Mouse (Mus musculus) CH12.LX (cell line): ENCODE data around the gene Traf1. TPM values are rescaled to one million over a fixed set of nuclear protein-coding genes. Genes with fewer than 3 reads are reported as not detected.

Experiments
- DNase-seq: peaks from one replicate; pipeline ENCODE4 v3.0.0-alpha.2; 2013; ENCODE audit errors: extremely low read depth
- H3K27ac ChIP-seq: 2 replicates; pipeline ENCODE4 v1.5.1; 2012; ENCODE audit warnings: low read depth, mild to moderate bottlenecking, control low read depth, moderate library complexity; ENCODE audit not compliant: insufficient read depth
- H3K27me3 ChIP-seq: replicated peaks from 2 replicates; pipeline ENCODE3; 2012; ENCODE audit warnings: inconsistent platforms
- H3K36me3 ChIP-seq, 2 experiments: replicated peaks in 1 of 2; 2 replicates each; pipeline versions ENCODE3 to v1.6.1; 2012; ENCODE audit warnings: inconsistent platforms in 1 of 2, low read length in 1 of 2, mild to moderate bottlenecking in 1 of 2, mixed read lengths in 1 of 2, moderate library complexity in 1 of 2; ENCODE audit not compliant: control insufficient read depth in 1 of 2, insufficient read depth in 1 of 2
- H3K4me1 ChIP-seq, 2 experiments: 2 replicates each; pipeline ENCODE4 v1.6.1; 2012; ENCODE audit warnings: inconsistent platforms in 1 of 2, moderate library complexity in 1 of 2; ENCODE audit not compliant: insufficient read depth in 2 of 2, control insufficient read depth in 1 of 2
- H3K4me2 ChIP-seq: 2 replicates; pipeline ENCODE4 v1.6.1; 2012; ENCODE audit warnings: low read depth, mild to moderate bottlenecking, control low read depth; ENCODE audit not compliant: poor library complexity, insufficient read depth, severe bottlenecking
- H3K4me3 ChIP-seq, 3 experiments: fragments of 150-350 bp in 1 of 3; sonication (generic) in 1 of 3; replicated peaks in 1 of 3; 2 replicates each; pipeline versions ENCODE3 to v1.5.1; 2011 to 2012; ENCODE audit warnings: low read depth in 2 of 3, low read length in 2 of 3, mild to moderate bottlenecking in 2 of 3, moderate library complexity in 2 of 3, control low read depth in 1 of 3, improper control_type of control experiment in 1 of 3, inconsistent platforms in 1 of 3, mixed read lengths in 1 of 3; ENCODE audit not compliant: poor library complexity in 1 of 3
- H3K79me2 ChIP-seq: replicated peaks from 2 replicates; pipeline ENCODE4 v1.6.1; 2012; ENCODE audit warnings: mild to moderate bottlenecking, moderate library complexity; ENCODE audit not compliant: control insufficient read depth, poor library complexity, insufficient read depth, severe bottlenecking; ENCODE audit errors: extremely low read depth
- H3K9ac ChIP-seq: 2 replicates; pipeline ENCODE4 v1.6.1; 2012; ENCODE audit warnings: low read depth, mild to moderate bottlenecking, control low read depth, moderate library complexity; ENCODE audit not compliant: insufficient read depth
- H3K9me3 ChIP-seq: replicated peaks from 2 replicates; pipeline ENCODE3; 2012; ENCODE audit warnings: low read length, inconsistent platforms, mixed read lengths
- CHD1 ChIP-seq: IDR thresholded peaks from 2 replicates; pipeline ENCODE4 v1.6.1; 2012; ENCODE audit warnings: low read depth, low read length, improper control_type of control experiment, inconsistent platforms
- CTCF ChIP-seq, 2 experiments: IDR thresholded peaks in 1 of 2; conservative IDR thresholded peaks in 1 of 2; 2 replicates each; pipeline ENCODE4 v1.5.1; 2011 to 2012; ENCODE audit warnings: low read depth in 2 of 2, low read length in 2 of 2, improper control_type of control experiment in 1 of 2, inconsistent platforms in 1 of 2, mild to moderate bottlenecking in 1 of 2, moderate library complexity in 1 of 2
- ELF1 ChIP-seq: IDR thresholded peaks from 2 replicates; pipeline ENCODE4 v1.6.1; 2014; ENCODE audit warnings: low read depth, mild to moderate bottlenecking, inconsistent platforms, low read length, improper control_type of control experiment
- ETS1 ChIP-seq: conservative IDR thresholded peaks from 2 replicates; pipeline ENCODE4 v1.6.1; 2012; ENCODE audit warnings: low read depth, mild to moderate bottlenecking, inconsistent platforms, low read length, improper control_type of control experiment, moderate library complexity
- GABPA ChIP-seq: IDR thresholded peaks from 2 replicates; pipeline ENCODE4 v1.6.1; 2012; ENCODE audit warnings: low read depth, low read length, improper control_type of control experiment, inconsistent platforms; ENCODE audit not compliant: insufficient replicate concordance
- JUND ChIP-seq: conservative IDR thresholded peaks from 2 replicates; pipeline ENCODE4 v1.6.1; 2011; ENCODE audit warnings: low read depth, low read length, improper control_type of control experiment
- MAFK ChIP-seq: IDR thresholded peaks from 2 replicates; pipeline ENCODE4 v1.6.1; 2011; ENCODE audit warnings: low read length, improper control_type of control experiment; ENCODE audit not compliant: insufficient replicate concordance
- MAX ChIP-seq: IDR thresholded peaks from 2 replicates; pipeline ENCODE4 v1.6.1; 2011; ENCODE audit warnings: low read length, improper control_type of control experiment
- NELFE ChIP-seq: IDR thresholded peaks from 2 replicates; pipeline ENCODE4 v1.6.1; 2011; ENCODE audit warnings: low read depth, low read length, improper control_type of control experiment
- POLR2A ChIP-seq: IDR thresholded peaks from 2 replicates; pipeline ENCODE4 v1.6.1; 2011; ENCODE audit warnings: low read depth, mild to moderate bottlenecking, improper control_type of control experiment, low read length
- POLR2AphosphoS2 ChIP-seq: IDR thresholded peaks from 2 replicates; pipeline ENCODE4 v1.6.1; 2011; ENCODE audit warnings: low read depth, low read length, improper control_type of control experiment
- RAD21 ChIP-seq: IDR thresholded peaks from 2 replicates; pipeline ENCODE4 v1.6.1; 2011; ENCODE audit warnings: low read depth, mild to moderate bottlenecking, low read length, improper control_type of control experiment, moderate library complexity
- SMC3 ChIP-seq: IDR thresholded peaks from 2 replicates; pipeline ENCODE4 v1.6.1; 2011; ENCODE audit warnings: low read depth, low read length, improper control_type of control experiment
- TBP ChIP-seq: conservative IDR thresholded peaks from 2 replicates; pipeline ENCODE4 v1.6.1; 2011; ENCODE audit warnings: low read depth, low read length, improper control_type of control experiment
- UBTF ChIP-seq: IDR thresholded peaks from 2 replicates; pipeline ENCODE4 v1.6.1; 2012; ENCODE audit warnings: low read depth, mild to moderate bottlenecking, inconsistent platforms, low read length, improper control_type of control experiment, moderate library complexity
- USF2 ChIP-seq: conservative IDR thresholded peaks from 2 replicates; pipeline ENCODE4 v1.6.1; 2011; ENCODE audit warnings: low read depth, low read length, improper control_type of control experiment
- ZC3H11A ChIP-seq: IDR thresholded peaks from 2 replicates; pipeline ENCODE4 v1.6.1; 2012; ENCODE audit warnings: low read depth, mild to moderate bottlenecking, inconsistent platforms, low read length, improper control_type of control experiment
- dilution Hi-C: fragments of 300-500 bp; cut with MboI; formaldehyde crosslinking; loops from 2 replicates; pipeline ENCODE4 v1.14.3; 2020; ENCODE audit warnings: low sequenced_read_pairs; ENCODE audit not compliant: extremely low pct_unique_long_range_greater_than_20kb, extremely low pct_ligation_motif_present
- in situ Hi-C: fragments of 300-500 bp; cut with MboI; formaldehyde crosslinking; loops from 3 replicates; pipeline ENCODE4 v1.14.3; 2019; ENCODE audit warnings: low sequenced_read_pairs, low pct_ligation_motif_present, low pct_unique_long_range_greater_than_20kb, mixed read lengths
- polyA plus RNA-seq: library from polyadenylated mRNA; unstranded; fragments of >175 nt; gene quantifications from 2 replicates; pipeline ENCODE4 v1.2.1, GENCODE M21; 2012; ENCODE audit warnings: low read depth; ENCODE audit not compliant: insufficient read length
- total RNA-seq, 2 experiments: library from RNA; depleted of rRNA; stranded (reverse); fragments of 300-350 nt in 1 of 2; fragments of >200 nt in 1 of 2; gene quantifications; 2 replicates each; pipeline ENCODE4 v1.2.3; 2012 to 2014

Traf1 gene
- total and polyA plus RNA-seq, 3 experiments, result 47.9 to 151 (median 66.9) TPM

- dilution Hi-C loops (no loop called here), in situ Hi-C loops (no loop called here)
- Histone ChIP-seq H3K27ac (no peak overlapping the region), H3K4me2 (no peak overlapping the region), H3K27me3 (no peaks in the 10 kb centered on the region), H3K4me1 (peaks cover 37 to 84% of the 10 kb centered on the region in 2 experiments), H3K4me3 (no peak overlapping the region), H3K36me3 (peaks cover 88 to 96% of the 10 kb centered on the region in 2 experiments), H3K9me3 (no peaks in the 10 kb centered on the region), H3K79me2 (peaks cover 44% of the 10 kb centered on the region), H3K9ac (no peak overlapping the region)
- TF ChIP-seq NELFE (no peak), POLR2A (no peak)
- no peak for DNase-seq
Observed at GRCm38 (mm10) chr2:34948622-34949021, 12.9 kb downstream of the Traf1 start.

- in situ Hi-C loops, result no loop called here
- peaks cover 22% of the 10 kb centered on the region for H3K79me2 ChIP-seq
- no peak overlapping the region for H3K4me2 ChIP-seq
- no peak overlapping the region for H3K9ac ChIP-seq
- peaks cover 22 to 76% of the 10 kb centered on the region in 2 experiments for H3K4me1 ChIP-seq
- no peak overlapping the region for H3K4me3 ChIP-seq
- H3K36me3 ChIP-seq, result peaks cover 82 to 92% of the 10 kb centered on the region in 2 experiments
- H3K27ac ChIP-seq, result no peak overlapping the region
- no peaks in the 10 kb centered on the region for H3K27me3 ChIP-seq
- dilution Hi-C loops, result no loop called here
- no peaks in the 10 kb centered on the region for H3K9me3 ChIP-seq
- no peak for DNase-seq
- TF ChIP-seq JUND, result no peak
- no peak for TF ChIP-seq MAX
- TF ChIP-seq POLR2AphosphoS2, result no peak
- no peak for TF ChIP-seq SMC3
- TF ChIP-seq TBP, result no peak
- no peak for TF ChIP-seq ELF1
- TF ChIP-seq CTCF (conservative IDR thresholded peaks at IDR 0.05 in 1 of 2, IDR thresholded peaks at IDR 0.05 in 1 of 2; ENCODE audit: low read depth in 2 of 2, low read length in 2 of 2), result no peak
- no peak for TF ChIP-seq MAFK
- no peak for TF ChIP-seq ZC3H11A
- no peak for TF ChIP-seq USF2
- TF ChIP-seq ETS1, result no peak
- no peak for TF ChIP-seq UBTF
- no peak for TF ChIP-seq RAD21
Observed at GRCm38 (mm10) chr2:34946046-34946445, 15.5 kb downstream of the Traf1 start.

- H3K4me2 ChIP-seq, result no peak overlapping the region
- H3K27ac ChIP-seq, result peak overlapping the region; percentile 61; the same call in 1 of the 2 replicates
- no peak for DNase-seq
- H3K27me3 ChIP-seq, result no peaks in the 10 kb centered on the region
- peaks cover 81 to 89% of the 10 kb centered on the region in 2 experiments for H3K36me3 ChIP-seq
- no peaks in the 10 kb centered on the region for H3K9me3 ChIP-seq
- H3K79me2 ChIP-seq, result peaks cover 18% of the 10 kb centered on the region
- dilution Hi-C loops (no loop called here), in situ Hi-C loops (no loop called here)
- peaks cover 22 to 75% of the 10 kb centered on the region in 2 experiments for H3K4me1 ChIP-seq
- TF ChIP-seq CHD1, result no peak
- no peak for TF ChIP-seq GABPA
- TF ChIP-seq ETS1, result 0 out of 2 replicates have a peak, but pooled peaks have one; percentile 18
- TF ChIP-seq TBP, result no peak
- TF ChIP-seq MAFK, result peak; percentile 96
- H3K9ac ChIP-seq, result no peak overlapping the region
- H3K4me3 ChIP-seq, result no peak overlapping the region
Observed at GRCm38 (mm10) chr2:34945580-34945979, 16.0 kb downstream of the Traf1 start.
